Mouse (Mus musculus) c-Kit-positive CD71-positive TER-119-negative erythroid progenitor cells, embryonic 14.5 days (primary cell): Measurements from ENCODE around the gene Ghitm.

ENCODE experiments used
- DNase-seq: peaks from one replicate; pipeline ENCODE4 v3.0.0-alpha.2; 2013; ENCODE audit warnings: low read depth

Gene Ghitm

DNA sequence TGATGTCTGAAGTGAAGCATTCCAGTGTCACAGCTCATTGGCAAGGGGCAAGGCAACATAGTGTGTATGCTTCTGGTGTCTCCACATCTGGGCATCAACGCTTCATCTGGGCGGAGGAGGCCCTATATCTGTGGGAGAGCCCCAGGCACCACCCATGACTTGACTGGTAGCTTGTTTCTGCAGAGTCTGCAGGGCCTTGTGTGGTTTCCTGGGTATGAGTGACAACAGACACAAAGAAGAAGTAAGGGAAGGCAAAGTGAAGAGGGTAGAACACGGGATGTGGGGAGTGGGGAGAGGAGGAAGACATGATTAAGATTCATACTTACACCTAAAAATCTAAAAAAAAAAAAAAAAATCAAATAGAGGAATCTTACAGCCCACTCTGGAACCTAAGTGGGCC, 32.6 kb downstream of the Ghitm start:
- no peak for DNase-seq

DNA sequence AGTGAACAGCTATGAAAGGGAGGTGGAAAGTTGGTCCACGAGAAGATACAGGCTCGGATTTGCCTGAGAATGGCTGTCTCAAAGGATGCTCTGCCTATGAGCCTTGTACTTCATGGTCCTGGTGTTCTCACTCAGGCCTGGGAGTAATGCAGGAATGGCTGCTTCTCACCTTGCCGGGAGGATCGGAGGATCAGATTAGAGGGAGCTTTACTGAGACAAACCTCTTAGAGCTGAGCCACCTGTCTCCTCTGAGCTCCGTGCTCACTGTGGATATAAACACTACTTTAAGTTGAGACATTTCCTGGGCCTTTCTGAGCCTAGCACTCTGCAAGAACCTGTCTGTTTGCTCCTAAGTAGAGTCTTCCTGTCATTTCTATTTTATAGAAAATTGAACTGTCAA, 33.5 kb downstream of the Ghitm start:
- DNase-seq = no peak

DNA sequence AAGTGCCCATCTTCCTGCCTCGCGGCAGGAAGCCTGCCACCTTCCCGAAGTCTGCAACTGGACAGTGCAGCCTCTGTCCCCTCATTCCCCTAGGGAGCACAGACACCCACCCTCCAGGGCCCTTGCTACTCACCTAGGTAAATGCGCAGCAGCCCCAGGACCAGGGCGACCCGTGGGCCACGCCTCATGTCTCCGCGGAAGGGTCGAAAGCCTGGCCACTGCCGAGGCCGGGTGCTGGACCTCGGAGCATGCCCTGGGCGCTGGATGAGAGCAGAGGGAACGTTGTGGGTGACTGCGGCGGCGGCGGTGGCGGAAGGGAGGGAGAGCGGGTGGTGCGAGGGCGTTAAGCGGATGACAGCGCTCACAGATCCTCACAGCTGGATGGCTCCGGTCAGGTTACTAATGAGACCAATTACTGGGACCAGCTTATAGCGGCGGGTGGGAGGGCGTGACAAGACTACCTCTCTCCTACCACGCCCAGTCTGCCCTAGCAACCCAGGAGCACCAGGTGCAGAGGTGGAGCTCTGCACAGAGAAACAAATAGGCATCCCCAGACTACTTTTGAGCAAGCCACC, 37.0 kb downstream of the Ghitm start, which contains the start of gene Cdhr1:
Gene Cdhr1 (minus strand): TSS at position 392 of the 575 bp plus-strand sequence.
- no peak for DNase-seq

DNA sequence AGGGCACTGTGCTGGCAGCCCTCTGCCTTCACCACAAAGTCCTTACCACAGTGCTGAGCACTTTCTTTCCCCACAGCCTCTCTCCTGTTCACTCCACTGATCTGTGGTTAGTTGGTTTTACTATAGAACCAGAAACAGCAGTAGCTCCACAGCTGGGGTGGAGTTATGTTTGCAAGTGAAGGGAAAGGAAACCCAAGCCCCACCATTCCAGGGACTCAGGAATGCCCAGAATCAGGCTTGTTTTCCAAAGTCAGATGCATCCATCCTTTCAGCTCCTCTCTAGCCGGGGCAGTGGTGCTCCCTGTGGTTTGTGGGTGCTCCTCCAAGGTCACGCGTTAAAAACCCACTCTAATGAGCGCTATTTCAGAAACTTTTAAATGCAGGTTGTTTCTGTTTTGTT, 39.5 kb downstream of the Ghitm start:
- no peak for DNase-seq

DNA sequence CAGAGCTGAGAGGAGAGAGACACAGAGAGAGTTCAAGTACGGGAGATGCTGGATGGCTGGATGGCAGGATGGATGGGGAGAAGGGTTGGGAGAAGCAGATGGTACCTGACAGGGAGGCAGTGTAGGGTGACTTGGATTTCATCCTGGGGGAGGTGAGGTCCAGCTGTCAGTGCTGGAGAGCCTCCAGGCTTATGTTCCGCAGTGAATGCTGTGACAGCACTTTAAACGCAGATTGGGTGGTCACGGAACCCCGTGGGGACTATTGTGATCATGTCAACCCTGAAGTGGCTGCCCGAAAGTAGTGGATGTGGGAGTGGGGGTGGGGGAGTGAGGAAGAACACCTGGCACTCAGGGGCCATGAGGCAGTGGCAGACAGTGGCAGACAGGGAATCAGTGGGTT, 40.6 kb downstream of the Ghitm start:
- DNase-seq = no peak

DNA sequence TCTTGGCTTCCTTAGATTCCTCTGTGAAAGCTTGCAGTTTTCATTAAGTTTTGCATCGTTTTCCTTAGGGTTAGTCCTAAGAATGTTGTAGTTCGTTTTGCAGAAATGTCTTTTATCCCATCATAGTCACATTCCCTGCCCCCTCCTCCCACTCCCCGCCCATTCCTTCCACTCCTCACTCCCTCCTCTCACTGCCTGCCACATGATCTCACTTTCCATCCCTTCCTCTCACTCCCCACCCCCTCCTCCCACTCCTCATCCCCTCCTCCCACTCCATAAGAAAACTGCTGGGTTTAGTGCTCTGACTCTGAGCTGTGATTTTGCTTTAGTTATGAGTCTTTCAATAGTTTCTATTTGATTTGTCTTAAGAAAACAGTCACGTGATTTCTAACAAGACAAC, 51.3 kb downstream of the Ghitm start:
- no peak for DNase-seq

DNA sequence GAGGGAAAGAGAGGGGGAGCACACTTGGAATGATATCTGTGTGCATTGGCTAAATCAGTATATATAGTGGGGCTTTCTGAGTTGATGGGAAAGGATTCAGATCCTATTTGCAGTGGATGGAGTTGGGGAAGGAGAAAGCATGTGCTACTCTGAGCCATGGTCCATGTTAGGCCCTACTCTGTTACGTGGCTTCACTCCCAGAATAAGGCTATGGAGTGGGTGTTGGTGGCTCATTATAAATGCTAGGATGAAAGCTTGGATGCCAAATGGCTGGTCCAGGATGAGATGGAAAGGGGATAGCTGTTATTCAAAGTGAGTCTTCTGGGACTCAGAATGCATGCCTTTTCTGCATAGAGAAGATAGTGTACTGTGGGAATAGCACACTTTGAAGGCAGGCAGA, 54.3 kb downstream of the Ghitm start:
- DNase-seq = no peak
